Mouse (Mus musculus) adrenal gland, postnatal 10 days (tissue): ENCODE results near the gene Aspdh. TPM values are rescaled to one million over a fixed set of nuclear protein-coding genes. Genes with fewer than 3 reads are reported as not detected.

ENCODE experiments used
- DNase-seq: peaks from one replicate; pipeline ENCODE4 v3.0.0; 2021; ENCODE audit warnings: mixed read lengths
- total RNA-seq, 2 experiments: library from RNA; stranded (reverse); gene quantifications; 2 replicates each; pipeline ENCODE4 v1.2.3; 2021

Gene Aspdh
- total RNA-seq, 2 experiments from 2014 or later: 8.4 to 14.5 TPM

DNA sequence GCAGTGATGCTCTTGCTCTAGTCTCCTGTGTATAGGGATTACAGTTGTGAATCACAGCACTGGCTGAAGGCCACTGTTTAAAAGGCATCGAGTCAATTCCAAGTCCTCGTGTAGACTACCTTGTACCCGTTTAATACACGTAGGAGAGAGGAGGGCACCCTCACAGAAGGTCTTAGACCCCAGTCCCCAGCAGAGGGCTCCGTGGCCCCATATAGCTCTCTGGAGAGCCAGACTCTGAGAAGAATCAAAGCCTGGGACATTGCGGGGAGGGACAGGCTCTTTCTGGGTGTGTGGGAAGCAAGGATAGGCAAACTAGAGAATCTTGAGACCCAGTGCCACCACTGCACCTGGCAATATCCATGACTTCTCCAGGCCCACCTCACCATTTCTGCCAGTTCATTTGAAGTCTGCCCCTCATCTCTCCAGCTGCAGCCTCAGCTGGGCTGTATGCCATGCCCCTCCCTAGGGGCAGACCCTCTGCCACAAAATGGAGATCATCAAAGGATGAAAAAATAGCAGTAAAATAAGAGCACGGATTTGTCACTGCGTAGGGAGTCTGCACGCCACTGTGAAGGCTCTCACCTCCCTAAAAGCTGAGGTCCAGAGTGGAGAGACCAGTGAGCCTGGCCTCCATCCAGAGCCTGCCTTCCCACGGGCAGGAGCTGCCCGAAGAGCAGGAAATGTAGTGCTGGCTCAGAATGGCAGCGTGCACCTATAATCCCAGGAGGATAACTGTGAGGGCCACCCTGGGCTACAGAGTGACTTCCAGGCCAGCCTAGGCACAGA, 18.9 kb upstream of the Aspdh start:
- no peak for DNase-seq

DNA sequence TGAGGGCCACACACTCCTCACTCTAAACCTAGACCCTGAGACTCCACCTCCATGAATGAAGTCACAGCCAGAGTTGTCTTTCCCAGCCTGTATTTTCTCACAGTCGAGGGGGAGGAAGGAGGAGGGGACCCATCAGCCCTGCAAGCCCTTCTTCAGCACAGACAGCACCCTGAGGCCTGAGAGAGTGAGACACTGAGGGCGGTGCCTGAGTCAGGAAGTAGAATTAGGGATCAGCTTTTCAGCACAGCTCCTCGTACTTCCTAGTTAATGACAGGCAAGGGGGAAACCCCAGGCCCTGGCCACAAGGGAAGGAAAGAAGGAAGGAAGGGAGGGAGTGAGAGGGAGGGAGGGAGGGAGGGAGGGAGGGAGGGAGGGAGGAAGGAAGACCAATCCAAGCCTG, 11.9 kb upstream of the Aspdh start:
- DNase-seq: no peak

DNA sequence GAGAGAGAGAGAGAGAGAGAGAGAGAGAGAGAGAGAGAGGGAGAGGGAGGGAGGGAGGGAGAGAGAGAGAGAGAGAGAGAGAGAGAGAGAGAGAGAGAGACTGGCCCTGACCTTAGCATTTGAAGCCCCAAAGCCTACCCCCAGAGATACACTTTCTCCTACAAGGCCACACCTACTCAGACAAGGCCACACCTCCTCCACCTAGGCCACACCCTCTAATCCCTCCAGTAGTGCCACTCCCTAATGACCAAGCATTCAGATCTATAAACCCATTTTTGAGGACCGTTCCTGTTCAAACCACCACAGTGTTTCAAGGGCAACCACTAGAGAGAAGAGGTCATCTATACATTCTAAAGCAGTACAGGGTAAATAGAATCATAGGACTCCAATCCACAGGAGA, 8.9 kb upstream of the Aspdh start:
- no peak for DNase-seq

DNA sequence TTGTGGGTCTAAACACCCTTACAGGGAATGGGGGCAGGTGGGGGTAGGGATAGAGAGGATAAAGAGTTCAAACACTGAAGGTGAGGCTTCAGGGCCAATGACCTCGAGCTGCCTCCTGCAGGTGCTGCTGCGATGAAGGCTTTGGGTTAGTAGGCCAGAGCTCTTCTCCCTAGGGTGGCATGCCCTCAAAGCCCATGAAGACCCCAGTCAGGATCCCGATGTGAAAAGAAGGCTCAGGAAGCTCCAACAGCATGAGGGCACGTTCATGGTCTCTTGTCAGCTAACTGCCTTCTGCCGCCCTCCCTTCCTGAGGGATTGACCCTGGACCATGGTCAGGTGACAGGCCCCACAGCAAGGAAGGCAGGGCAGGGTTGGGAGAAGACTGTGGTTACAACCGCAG, 5.1 kb upstream of the Aspdh start:
- no peak for DNase-seq

DNA sequence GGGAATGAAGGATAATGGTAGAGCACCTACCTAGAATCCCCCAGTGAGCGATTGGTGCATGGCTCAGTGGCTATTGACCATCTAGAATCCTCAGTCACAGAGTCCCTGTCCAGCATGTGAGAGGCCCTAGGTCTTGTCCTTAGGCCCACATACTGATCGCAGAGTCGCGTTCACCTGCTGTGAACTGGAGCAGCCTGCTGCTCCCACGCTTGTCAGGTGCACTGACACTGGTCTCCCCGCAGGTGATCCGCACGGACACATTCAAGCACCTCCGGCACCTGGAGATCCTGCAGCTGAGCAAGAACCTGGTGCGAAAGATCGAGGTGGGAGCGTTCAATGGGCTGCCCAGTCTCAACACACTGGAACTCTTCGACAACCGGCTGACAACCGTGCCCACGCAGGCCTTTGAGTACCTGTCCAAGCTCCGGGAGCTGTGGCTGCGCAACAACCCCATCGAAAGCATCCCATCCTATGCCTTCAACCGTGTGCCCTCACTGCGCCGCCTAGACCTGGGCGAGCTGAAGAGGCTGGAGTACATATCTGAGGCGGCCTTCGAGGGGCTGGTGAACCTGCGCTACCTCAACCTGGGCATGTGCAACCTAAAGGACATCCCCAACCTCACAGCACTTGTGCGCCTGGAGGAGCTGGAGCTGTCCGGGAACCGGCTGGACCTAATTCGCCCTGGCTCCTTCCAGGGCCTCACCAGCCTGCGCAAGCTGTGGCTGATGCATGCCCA, 4.3 kb upstream of the Aspdh start:
- DNase-seq: no peak

DNA sequence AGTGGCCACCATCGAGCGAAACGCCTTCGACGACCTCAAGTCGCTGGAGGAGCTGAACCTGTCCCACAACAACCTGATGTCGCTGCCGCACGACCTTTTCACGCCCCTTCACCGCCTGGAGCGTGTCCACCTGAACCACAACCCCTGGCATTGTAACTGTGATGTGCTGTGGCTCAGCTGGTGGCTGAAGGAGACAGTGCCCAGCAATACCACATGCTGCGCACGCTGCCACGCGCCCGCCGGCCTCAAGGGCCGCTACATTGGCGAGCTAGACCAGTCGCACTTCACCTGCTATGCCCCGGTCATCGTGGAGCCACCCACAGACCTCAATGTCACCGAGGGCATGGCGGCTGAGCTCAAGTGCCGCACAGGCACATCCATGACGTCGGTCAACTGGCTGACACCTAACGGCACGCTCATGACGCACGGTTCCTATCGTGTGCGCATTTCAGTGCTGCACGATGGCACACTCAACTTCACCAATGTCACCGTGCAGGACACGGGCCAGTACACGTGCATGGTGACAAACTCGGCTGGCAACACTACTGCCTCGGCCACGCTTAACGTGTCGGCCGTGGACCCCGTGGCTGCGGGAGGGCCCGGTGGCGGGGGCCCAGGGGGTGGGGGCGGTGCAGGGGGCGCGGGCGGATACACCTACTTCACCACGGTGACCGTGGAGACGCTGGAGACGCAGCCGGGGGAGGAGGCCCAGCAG, 3.5 kb upstream of the Aspdh start:
- no peak for DNase-seq

DNA sequence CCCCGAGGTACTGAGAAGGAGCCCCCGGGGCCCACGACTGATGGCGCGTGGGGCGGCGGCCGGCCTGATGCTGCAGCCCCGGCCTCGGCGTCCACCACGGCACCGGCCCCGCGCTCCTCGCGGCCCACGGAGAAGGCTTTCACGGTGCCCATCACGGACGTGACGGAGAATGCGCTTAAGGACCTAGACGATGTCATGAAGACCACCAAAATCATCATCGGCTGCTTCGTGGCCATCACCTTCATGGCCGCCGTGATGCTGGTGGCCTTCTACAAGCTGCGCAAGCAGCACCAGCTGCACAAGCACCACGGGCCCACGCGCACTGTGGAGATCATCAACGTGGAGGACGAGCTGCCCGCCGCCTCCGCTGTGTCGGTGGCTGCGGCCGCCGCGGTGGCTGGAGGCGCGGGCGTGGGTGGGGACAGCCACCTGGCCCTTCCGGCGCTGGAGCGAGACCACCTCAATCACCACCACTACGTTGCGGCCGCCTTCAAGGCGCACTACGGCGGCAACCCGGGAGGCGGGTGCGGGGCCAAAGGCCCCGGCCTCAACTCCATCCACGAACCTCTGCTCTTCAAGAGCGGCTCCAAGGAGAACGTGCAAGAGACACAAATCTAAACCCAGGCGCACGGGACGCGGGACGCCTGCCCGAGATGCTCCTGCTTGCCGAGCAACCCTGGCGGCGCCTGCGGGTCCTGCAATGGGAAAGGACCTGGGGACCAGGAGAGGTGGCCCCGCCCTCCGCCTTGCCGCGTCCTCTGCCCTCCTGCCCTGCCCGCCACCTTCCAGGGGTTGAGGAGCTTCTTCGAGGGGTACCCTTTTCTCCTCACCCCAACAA, 2.8 kb upstream of the Aspdh start:
- peak; percentile 50 for DNase-seq

DNA sequence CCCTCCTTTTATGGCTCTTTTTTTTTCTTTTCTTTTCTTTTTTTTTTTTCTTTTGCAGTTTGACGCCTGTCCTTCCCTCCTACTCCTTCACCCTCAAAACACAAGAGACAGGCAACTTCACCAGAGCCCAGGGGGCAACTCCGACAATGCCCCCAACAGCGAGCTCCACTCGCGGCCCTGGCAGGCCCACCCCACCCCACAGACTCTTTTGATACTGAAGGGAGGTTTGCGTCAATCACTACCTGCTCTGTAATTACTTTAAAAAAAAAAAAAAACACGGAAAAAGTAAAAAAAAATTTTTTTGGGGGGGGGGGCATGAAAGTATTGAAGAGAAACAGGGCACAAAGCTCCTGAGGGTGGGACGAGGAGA, 2.1 kb upstream of the Aspdh start:
- no peak for DNase-seq

DNA sequence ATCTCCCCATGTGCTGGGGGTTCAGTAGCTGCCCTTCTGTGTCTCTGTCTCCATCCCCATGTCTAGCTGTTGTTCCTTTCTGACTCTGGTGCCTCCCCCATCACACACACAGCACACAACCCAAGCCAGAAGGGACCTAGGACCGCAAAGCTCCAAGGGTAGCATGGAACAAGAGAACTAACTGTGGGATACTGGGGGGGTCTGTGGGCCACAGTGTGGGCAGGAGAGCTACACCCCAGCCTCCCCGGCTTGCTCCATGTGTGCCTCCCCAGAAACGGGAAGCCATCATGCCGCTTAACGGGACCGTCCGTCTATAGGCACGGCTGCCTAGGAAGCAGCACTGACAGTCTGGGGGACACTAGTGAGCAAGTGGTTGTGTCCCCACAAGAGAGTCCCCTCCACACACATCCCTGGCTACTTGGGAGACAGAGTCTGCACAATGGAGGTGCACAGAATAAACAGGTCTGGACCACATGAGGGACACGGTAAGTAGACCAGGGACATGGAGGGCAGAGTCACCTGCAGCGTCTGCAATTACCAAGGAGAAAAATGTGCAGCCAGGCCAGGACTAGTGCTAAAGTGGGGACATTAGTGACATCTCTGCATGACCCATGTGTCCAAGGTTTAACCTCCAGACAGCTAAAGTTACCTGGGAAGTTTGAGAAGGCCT, 1.5 kb upstream of the Aspdh start:
- DNase-seq: no peak

DNA sequence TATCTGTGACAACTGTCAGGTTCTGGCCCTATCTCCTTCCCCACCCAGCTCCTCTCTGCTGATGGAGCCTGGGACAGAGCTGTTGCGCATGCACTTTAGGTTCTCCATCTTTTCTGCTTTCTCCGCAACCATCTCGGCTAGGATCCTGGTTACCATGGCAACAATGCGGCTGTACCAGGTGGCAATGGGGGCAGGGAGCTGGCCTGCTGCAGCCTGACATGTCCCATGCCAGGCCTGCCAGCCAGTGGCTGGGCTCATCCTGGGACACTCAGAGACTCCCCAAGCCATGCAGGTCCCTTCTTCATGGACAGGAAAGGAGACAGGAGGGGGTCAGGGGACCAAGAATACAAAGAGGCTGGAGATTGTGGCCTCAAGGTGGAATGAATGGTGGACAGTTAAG, 680 bp upstream of the Aspdh start:
- DNase-seq: no peak

DNA sequence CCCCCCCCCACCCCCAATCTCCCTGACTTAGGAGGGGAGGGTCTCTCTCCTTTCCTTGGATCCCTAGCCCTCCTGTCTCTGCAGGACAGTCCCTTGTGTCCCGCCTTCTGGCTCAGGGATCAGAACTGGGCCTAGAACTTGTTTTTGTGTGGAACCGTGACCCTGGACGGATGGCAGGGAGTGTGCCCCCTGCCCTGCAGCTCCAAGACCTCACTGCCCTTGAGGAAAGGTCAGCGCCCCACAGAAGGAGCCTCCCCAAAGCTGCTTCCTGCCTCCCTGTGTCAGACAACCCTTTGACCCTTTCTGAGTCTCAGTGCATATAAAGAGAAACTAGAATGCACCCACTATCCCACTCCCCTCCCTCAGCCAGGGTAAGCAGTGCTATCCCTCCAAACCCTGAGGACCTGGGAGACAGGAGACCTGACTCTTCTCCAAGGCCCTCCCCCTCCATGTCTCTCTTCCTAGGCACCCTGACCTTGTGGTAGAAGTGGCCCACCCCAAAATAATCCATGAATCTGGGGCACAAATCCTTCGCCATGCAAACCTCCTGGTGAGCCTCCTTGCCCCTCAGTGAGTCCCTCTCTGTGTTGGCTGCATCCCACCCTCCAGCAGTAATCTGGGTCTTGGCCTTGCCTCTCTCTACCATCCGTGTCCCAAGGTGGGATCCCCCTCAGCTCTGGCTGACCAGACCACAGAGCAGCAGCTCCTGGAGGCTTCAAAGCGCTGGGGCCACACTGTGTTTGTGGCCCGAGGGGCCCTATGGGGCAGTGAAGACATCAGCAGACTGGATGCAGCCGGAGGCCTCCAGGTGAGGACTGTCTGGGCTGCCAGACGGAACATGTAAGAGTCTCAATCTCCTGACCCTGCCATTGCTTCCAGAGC, 1.1 kb downstream of the Aspdh start:
- no peak for DNase-seq

DNA sequence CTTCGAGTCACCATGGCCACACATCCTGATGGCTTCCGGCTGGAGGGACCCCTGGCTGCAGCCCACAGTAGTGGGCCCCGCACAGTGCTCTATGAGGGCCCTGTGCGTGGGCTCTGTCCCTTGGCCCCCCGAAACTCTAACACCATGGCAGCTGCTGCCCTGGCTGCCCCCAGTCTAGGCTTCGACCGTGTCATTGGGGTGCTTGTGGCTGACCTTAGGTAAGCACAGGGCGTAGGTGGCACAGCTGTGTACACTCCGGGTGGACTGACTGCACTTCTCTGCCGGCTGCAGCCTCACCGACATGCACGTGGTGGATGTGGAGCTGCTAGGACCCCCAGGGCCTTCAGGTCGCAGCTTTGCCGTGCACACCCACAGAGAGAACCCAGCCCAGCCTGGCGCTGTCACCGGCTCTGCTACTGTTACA, 1.7 kb downstream of the Aspdh start:
- no peak for DNase-seq

DNA sequence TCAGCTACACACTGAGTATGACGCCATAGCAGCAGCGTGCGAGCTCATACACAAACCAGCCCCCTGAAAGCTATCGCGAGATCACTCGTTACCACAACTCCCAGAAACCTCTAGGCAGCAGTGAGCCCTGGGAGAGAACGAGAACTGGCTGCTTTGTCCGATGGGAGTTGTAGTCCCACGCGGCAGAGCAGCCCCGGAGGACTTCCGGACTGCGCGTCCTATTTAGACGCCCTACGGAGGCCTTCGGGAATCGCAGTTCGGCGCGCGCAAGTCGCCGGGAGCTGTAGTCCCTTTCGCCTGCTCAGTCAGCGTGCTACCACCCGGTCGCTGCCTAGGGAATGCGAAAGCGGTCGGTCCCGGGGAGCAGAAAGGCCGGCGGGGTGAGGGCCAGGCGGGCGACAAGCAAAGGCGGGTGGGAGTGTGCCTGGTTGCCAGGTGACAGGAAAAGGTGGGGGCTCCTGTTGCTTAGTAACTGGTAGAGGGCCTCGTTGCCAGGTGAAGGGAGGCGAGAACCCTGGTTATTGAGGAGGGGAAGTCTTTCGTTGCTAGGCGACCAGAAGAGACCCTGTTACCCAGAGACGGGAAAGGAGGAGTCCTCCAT, 2.7 kb downstream of the Aspdh start, which contains the start of gene Josd2:
Josd2 (plus strand) TSS at position 170 of the 601 bp plus-strand sequence.
- peak; percentile 94 for DNase-seq

DNA sequence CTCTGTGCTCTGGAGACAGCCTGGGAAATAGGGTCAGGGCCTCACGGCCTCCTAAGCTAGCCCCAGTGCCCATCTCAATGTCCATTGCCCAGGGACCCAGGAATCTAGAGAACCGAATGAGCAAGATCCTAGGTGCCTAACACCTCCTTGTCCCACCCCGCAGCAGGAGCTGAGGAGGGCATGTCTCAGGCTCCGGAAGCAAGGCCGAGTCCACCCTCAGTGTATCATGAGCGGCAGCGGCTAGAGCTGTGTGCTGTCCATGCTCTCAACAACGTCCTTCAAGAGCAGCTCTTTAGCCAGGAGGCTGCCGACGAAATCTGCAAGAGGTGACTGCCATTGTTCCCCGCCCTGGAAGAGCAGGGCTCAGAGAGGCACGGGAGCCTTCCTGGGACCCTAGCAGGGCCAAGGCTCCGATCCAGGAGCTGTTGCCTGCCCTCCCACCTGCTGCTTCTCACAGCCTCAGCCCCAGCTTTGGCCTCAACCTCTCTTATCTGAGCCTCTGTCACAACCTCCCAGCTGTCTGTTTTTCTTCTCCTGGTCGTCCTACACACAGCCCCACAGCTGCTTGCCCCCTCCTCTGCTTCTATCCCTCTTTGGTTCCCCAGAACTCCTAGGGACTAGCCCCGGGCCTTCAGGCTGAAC, 3.6 kb downstream of the Aspdh start:
- DNase-seq: no peak

DNA sequence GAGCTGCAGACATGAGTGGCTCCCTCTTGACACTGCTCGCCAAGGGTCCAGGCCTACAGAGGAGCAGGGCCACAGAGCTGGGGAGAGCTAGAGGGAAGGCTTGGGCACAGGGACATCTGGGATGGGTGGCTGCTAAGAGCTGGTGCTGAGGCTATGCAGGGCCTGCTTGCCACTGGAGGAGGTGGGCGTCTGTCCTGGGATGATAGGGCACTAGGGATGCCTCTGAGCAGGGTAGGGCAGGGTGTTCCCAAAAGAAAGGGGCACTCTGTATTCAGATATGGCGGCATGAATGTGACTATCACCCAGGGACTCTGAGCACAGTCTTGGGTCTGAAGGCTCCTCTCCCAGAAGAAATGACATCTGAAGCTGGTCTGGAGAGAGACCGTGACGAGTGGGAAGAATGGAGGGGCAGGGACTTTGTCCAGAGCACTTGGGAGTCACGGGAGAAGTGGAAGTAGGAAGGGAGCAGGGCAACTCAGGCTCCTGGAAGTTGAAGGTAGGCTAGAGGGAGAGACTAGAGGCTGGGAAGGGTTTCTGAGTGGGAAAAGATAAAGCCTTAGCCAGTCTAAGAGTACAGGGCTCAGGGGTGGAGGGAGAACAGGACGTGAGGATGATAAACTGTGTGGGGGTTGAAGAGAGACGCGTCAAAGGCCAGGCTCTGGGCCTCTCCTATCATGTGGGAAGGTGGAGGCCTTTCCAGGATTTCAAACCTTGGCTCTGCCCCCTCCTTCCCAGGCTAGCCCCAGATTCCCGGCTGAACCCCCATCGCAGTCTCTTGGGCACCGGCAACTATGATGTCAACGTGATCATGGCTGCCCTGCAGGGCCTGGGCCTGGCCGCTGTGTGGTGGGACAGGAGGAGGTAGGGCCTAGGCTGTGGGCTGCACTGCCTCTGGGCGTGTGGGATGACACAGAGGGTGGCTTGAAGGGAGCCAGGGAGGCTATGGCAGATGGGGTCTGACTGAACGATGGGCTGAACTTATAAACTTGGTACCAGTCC, 4.8 kb downstream of the Aspdh start:
- no peak for DNase-seq

DNA sequence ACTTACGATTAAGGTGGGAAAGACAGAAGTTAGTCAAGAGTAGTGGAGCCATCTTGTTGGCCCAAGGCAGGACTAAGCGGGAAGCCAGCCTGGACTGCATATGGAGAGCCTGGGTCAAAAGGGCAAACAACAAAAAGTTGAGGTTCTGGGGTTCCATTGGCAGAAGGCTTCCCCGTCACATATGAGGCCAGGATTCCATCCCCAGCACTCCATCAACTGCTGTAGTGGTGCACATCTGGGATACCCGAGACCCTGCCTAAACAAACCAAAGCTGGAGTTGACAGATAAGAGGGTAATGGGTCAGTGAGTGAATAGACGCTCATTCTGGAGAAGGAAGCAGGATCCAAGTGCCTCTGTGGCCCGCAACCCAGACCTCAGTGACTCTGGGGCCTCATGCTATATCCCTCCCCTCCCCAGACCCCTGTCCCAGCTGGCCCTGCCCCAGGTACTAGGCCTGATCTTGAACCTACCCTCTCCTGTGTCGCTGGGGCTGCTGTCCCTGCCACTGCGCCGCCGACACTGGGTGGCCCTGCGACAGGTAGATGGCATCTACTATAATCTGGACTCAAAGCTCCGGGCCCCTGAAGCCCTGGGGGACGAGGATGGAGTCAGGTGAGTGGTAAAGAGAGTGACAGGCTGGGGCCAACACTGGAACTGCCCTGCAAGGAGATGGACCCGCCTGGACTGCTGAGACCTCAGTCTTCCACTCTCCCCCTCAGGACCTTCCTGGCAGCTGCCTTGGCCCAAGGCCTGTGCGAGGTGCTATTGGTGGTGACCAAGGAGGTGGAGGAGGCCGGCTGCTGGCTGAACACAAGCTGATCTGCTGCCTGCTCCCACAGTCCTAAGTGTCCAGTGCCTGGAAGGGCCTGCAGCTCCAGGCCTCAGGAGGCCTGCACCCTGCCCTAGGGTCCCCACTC, 5.8 kb downstream of the Aspdh start:
- DNase-seq: no peak

DNA sequence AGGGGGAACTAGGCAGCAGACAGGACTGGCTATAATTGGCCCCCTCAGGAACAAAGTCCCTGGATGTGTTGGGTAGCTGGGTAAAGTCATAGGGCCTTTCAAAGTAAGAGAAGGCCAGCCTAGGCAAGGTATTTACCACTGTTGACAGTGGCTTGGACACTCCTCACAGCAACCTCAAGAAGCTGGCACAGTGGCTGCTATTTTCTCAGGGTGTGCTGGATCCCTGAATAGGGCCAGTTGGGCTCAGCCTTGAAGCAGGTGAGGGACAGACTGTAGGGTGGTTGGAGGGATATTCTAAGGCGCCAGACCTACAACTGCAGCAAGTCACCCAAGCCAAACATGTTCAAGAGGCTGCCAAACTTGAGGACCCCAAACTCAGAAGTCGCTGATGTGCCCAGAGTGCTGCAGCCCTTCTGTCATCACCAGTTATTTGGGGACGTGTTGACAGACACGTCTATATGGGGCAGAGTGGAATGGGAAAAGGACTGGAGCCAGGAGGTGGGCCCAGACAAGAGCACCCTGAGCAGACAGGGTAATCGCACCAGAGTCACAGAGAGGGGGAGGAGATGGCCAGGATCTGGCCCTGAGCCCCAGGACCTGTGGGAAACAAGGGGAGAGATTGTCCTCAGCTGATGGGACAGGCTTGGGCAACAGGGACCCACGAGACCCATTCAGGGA, 6.8 kb downstream of the Aspdh start:
- no peak for DNase-seq
